Mouse (Mus musculus): Measurements from ENCODE around the gene Efnb1. TPM values are rescaled to one million over a fixed set of nuclear protein-coding genes. Genes with fewer than 3 reads are reported as not detected.

Gene Efnb1
- 1.0 and 1.2 TPM in 2 replicates for total RNA-seq (2015)
- 0.98 and 1.00 TPM in 2 replicates for total RNA-seq (2017)

- ATAC-seq (replicated peaks; ENCODE audit: poor library complexity): peak; percentile 87
Observed at GRCm38 (mm10) chrX:99135523-99136258, at the start of gene Efnb1. Gene Efnb1, plus strand, starts transcription at chrX:99136130.

- peak; percentile 75 for ATAC-seq (replicated peaks; ENCODE audit: poor library complexity)
Observed at GRCm38 (mm10) chrX:99092704-99093103, 43.2 kb upstream of the Efnb1 start.

GRCm38 (mm10) chrX:99111088-99111724 lies 24.7 kb upstream of the Efnb1 start:
- ATAC-seq (replicated peaks; ENCODE audit: poor library complexity): peak; percentile 100

- ATAC-seq (replicated peaks; ENCODE audit: poor library complexity): peak; percentile 76
Observed at GRCm38 (mm10) chrX:99119510-99119909, 16.4 kb upstream of the Efnb1 start.

- ATAC-seq (replicated peaks; ENCODE audit: poor library complexity): peak; percentile 84
Observed at GRCm38 (mm10) chrX:99130059-99130458, 5.9 kb upstream of the Efnb1 start.

- ATAC-seq (replicated peaks; ENCODE audit: poor library complexity): no peak
Observed at GRCm38 (mm10) chrX:99132573-99132972, 3.4 kb upstream of the Efnb1 start.

GRCm38 (mm10) chrX:99134891-99135290 lies 1.0 kb upstream of the Efnb1 start:
- ATAC-seq (replicated peaks; ENCODE audit: poor library complexity): peak; percentile 63

GRCm38 (mm10) chrX:99136431-99136966 lies 569 bp downstream of the Efnb1 start:
- no peak for ATAC-seq (replicated peaks; ENCODE audit: poor library complexity)

- ATAC-seq (replicated peaks; ENCODE audit: poor library complexity): peak; percentile 14
Observed at GRCm38 (mm10) chrX:99137143-99137870, 1.4 kb downstream of the Efnb1 start.

- no peak for ATAC-seq (replicated peaks; ENCODE audit: poor library complexity)
Observed at GRCm38 (mm10) chrX:99137928-99138740, 2.2 kb downstream of the Efnb1 start.

GRCm38 (mm10) chrX:99141079-99141478 lies 5.1 kb downstream of the Efnb1 start:
- ATAC-seq (replicated peaks; ENCODE audit: poor library complexity): no peak

GRCm38 (mm10) chrX:99141900-99142299 lies 6.0 kb downstream of the Efnb1 start:
- no peak for ATAC-seq (replicated peaks; ENCODE audit: poor library complexity)

- no peak for ATAC-seq (replicated peaks; ENCODE audit: poor library complexity)
Observed at GRCm38 (mm10) chrX:99145561-99145960, 9.6 kb downstream of the Efnb1 start.

GRCm38 (mm10) chrX:99148061-99148905 lies 12.4 kb downstream of the Efnb1 start:
- ATAC-seq (replicated peaks; ENCODE audit: poor library complexity): 0 out of 2 replicates have a peak, but pooled peaks have one; percentile 13

GRCm38 (mm10) chrX:99149047-99149446 lies 13.1 kb downstream of the Efnb1 start:
- ATAC-seq (replicated peaks; ENCODE audit: poor library complexity): peak; percentile 65

- 0 out of 2 replicates have a peak, but pooled peaks have one; percentile 20 for ATAC-seq (replicated peaks; ENCODE audit: poor library complexity)
Observed at GRCm38 (mm10) chrX:99149900-99150299, 14.0 kb downstream of the Efnb1 start.

GRCm38 (mm10) chrX:99150712-99151111 lies 14.8 kb downstream of the Efnb1 start:
- ATAC-seq (replicated peaks; ENCODE audit: poor library complexity): 0 out of 2 replicates have a peak, but pooled peaks have one; percentile 14

- peak; percentile 49 for ATAC-seq (replicated peaks; ENCODE audit: poor library complexity)
Observed at GRCm38 (mm10) chrX:99151434-99151833, 15.5 kb downstream of the Efnb1 start.

- ATAC-seq (replicated peaks; ENCODE audit: poor library complexity): no peak
Observed at GRCm38 (mm10) chrX:99152141-99152540, 16.2 kb downstream of the Efnb1 start.

Measured in megakaryocyte progenitor cell, adult 5-6 weeks (primary cell).